ENCODE assay signal across 16 mouse cellular contexts in the genomic region with DNA sequence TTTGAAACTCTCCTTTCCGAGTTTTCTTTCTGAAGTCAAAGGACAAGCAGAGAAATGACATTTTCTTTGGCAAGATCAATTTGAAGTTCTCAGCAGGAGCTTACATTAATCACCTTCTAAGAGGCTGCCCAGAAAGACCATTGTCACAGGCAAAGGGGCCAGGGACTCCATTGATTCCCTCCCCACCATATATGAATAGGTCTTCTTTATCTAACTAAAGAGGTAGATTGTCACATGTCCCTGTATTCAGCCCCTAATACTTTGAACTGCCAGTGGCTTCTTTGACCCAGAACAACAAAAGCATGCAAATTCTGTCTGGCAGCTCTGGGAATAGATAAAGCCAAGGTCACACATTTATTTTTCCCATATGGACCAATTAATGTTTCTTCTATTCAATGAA.
"Had no signal": no experiment of that assay in that cellular context is flagged by ENCODE, and none has a peak within 500 bp of the region (broad histone marks: within the 10 kb centered on the region; RNA-seq: fewer than 3 reads in every experiment).

No protein-coding gene starts in this region.

- H3K4me3 ChIP-seq: kidney, embryonic 15.5 days; limb, embryonic 12.5 days; limb, embryonic 15.5 days had no signal

- H3K9me3 ChIP-seq: kidney, embryonic 15.5 days; limb, embryonic 12.5 days; limb, embryonic 15.5 days had no signal

- H3K27me3 ChIP-seq: kidney, embryonic 15.5 days; limb, embryonic 12.5 days; limb, embryonic 15.5 days had no signal

- H3K9ac ChIP-seq: kidney, embryonic 15.5 days; limb, embryonic 12.5 days; limb, embryonic 15.5 days; liver, embryonic 14.5 days; liver, postnatal 0 days; lung, embryonic 14.5 days had no signal

- DNase-seq: kidney, adult 11 months; kidney, adult 8-10 months; kidney, postnatal 10 days; kidney, postnatal 4 days; left cerebral cortex, postnatal 4 days; liver, postnatal 0 days; lung, embryonic 14.5 days; thymus, adult 18-20 months; thymus, postnatal 36 days had no signal

- ATAC-seq: liver, postnatal 0 days; lung, postnatal 0 days had no signal

- H3K4me1 ChIP-seq: kidney, embryonic 15.5 days; limb, embryonic 12.5 days; limb, embryonic 15.5 days had no signal

- H3K4me2 ChIP-seq: kidney, embryonic 15.5 days; limb, embryonic 12.5 days; limb, embryonic 15.5 days; liver, embryonic 11.5 days; lung, embryonic 14.5 days had no signal

- H3K27ac ChIP-seq: kidney, embryonic 15.5 days; limb, embryonic 12.5 days; limb, embryonic 15.5 days; liver, embryonic 14.5 days; macrophage had no signal

- H3K36me3 ChIP-seq: kidney, embryonic 15.5 days; limb, embryonic 12.5 days; limb, embryonic 15.5 days had no signal
